Comparison of ENCODE assay signal across 21 mouse cellular contexts in the genomic region with DNA sequence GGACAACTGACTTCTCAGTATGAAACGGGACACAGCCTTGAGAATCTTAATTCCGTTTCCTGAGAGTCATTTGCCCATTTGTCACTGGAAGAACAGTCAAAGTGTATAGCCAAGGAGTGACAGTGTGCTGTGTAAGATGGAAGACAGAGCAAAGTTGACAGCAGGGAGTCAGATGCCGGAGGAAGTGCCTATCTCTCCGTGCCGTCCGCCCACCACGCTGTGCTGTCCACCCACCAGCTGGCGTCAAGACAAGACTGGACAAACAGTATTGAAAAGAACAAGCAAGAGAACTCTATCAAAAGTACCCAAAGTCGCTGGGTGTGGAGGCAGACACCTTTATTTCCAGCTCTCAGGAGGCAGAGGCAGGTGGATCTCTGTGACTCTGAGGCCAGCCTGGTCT. TPM values are rescaled to one million over a fixed set of nuclear protein-coding genes. Genes with fewer than 3 reads are reported as not detected.
DNase-seq lines count a peak whose midpoint lies in the region; ATAC-seq and TF ChIP-seq lines count a peak whose summit lies in the region.
"Had no signal": no experiment of that assay in that cellular context is flagged by ENCODE, and none has a peak within 500 bp of the region (broad histone marks: within the 10 kb centered on the region; RNA-seq: fewer than 3 reads in every experiment).

No protein-coding gene starts in this region.

- ATAC-seq in heart, embryonic 12.5 days (ENCODE audit: insufficient number of reproducible peaks, low FRiP score): peak; percentile 53; the same call in 1 of the 2 replicates
- peak; percentile 47; the same call in 1 of the 2 replicates for ATAC-seq in liver, postnatal 0 days
- ATAC-seq in liver, embryonic 12.5 days: no peak
- ATAC-seq: CD4-positive, CD25-positive, alpha-beta regulatory T cell, adult 4 months; forebrain, embryonic 13.5 days; forebrain, postnatal 0 days; intestine, embryonic 16.5 days had no signal

- no peak for TF ChIP-seq POLR2A in olfactory bulb, adult 2 months (IDR thresholded peaks at IDR 0.05; ENCODE audit: insufficient read depth, low read depth, low read length)

- peak overlapping the region; percentile 8; the same call in 1 of the 2 replicates for H3K27ac ChIP-seq in heart, embryonic 12.5 days (ENCODE audit: poor library complexity, severe bottlenecking)
- H3K27ac ChIP-seq in liver, postnatal 0 days (ENCODE audit: low read depth): no peak overlapping the region
- no peak overlapping the region for H3K27ac ChIP-seq in liver, embryonic 12.5 days
- H3K27ac ChIP-seq in olfactory bulb, adult 2 months (ENCODE audit: insufficient read depth, low read depth, low read length): peak overlapping the region; percentile 74; the same call in 1 of the 2 replicates
- H3K27ac ChIP-seq: embryonic facial prominence, embryonic 10.5 days; forebrain, embryonic 13.5 days; heart, adult 2 months had no signal

- DNase-seq in cerebellum, adult 18-20 months: peak; percentile 26 to 32
- no peak for DNase-seq in cerebellum, postnatal 4 days (ENCODE audit: low spot score in 2 of 2)
- no peak for DNase-seq in heart, postnatal 4 days
- DNase-seq in liver, postnatal 0 days: no peak
- DNase-seq: adrenal gland, adult 8-10 months; adrenal gland, postnatal 36 days; B cell, adult 2 months; forebrain, postnatal 0 days; gastrocnemius, postnatal 36 days; heart, adult 2 months had no signal

- H3K4me1 ChIP-seq in heart, embryonic 12.5 days (replicated peaks): peaks cover 28% of the 10 kb centered on the region
- no peaks in the 10 kb centered on the region; the same call in 1 of the 2 replicates for H3K4me1 ChIP-seq in liver, postnatal 0 days (ENCODE audit: insufficient read depth)
- H3K4me1 ChIP-seq in liver, embryonic 12.5 days: peaks cover 43% of the 10 kb centered on the region
- peaks cover 16% of the 10 kb centered on the region for H3K4me1 ChIP-seq in olfactory bulb, adult 2 months (ENCODE audit: control insufficient read depth, insufficient read depth, low read length)
- H3K4me1 ChIP-seq: embryonic facial prominence, embryonic 10.5 days had no signal

- no peak overlapping the region for H3K4me2 ChIP-seq in heart, embryonic 12.5 days
- no peak overlapping the region for H3K4me2 ChIP-seq in liver, postnatal 0 days (ENCODE audit: low read depth, low read length)
- H3K4me2 ChIP-seq in liver, embryonic 12.5 days: no peak overlapping the region
- H3K4me2 ChIP-seq: forebrain, embryonic 13.5 days; heart, embryonic 11.5 days; hindbrain, embryonic 14.5 days had no signal

- TF ChIP-seq EP300 in liver, postnatal 0 days (IDR thresholded peaks at IDR 0.05; ENCODE audit: low read depth): no peak

- WGBS in heart, embryonic 12.5 days: 47% methylated on average over 9 of the region's 9 CpGs
- 78% methylated on average over 9 of the region's 9 CpGs for WGBS in liver, postnatal 0 days (ENCODE audit: insufficient replicate concordance)
- 76% methylated on average over 9 of the region's 9 CpGs for WGBS in liver, embryonic 12.5 days (ENCODE audit: insufficient replicate concordance)
- WGBS in olfactory bulb, adult 2 months: 82% methylated on average over 9 of the region's 9 CpGs

- TF ChIP-seq CTCF in liver, postnatal 0 days (IDR thresholded peaks at IDR 0.05; ENCODE audit: low read depth): no peak
- TF ChIP-seq CTCF in olfactory bulb, adult 2 months (IDR thresholded peaks at IDR 0.05; ENCODE audit: insufficient read depth, low read depth, low read length): no peak

- H3K36me3 ChIP-seq in heart, embryonic 12.5 days: peaks cover 59% of the 10 kb centered on the region
- peaks cover 37% of the 10 kb centered on the region for H3K36me3 ChIP-seq in liver, postnatal 0 days (replicated peaks; ENCODE audit: insufficient read depth, low read length)
- H3K36me3 ChIP-seq in liver, embryonic 12.5 days: peaks cover 73% of the 10 kb centered on the region

- no peaks in the 10 kb centered on the region for H3K9me3 ChIP-seq in heart, embryonic 12.5 days (replicated peaks)
- no peaks in the 10 kb centered on the region for H3K9me3 ChIP-seq in liver, postnatal 0 days (ENCODE audit: low read length)
- H3K9me3 ChIP-seq in liver, embryonic 12.5 days (replicated peaks): no peaks in the 10 kb centered on the region
- H3K9me3 ChIP-seq: embryonic facial prominence, embryonic 10.5 days; forebrain, embryonic 13.5 days; G1E had no signal

- no peaks in the 10 kb centered on the region for H3K27me3 ChIP-seq in heart, embryonic 12.5 days (replicated peaks)
- no peaks in the 10 kb centered on the region for H3K27me3 ChIP-seq in liver, postnatal 0 days (ENCODE audit: insufficient read depth, low read length)
- no peaks in the 10 kb centered on the region for H3K27me3 ChIP-seq in liver, embryonic 12.5 days (replicated peaks)
- H3K27me3 ChIP-seq: forebrain, embryonic 13.5 days had no signal

- no peak overlapping the region for H3K4me3 ChIP-seq in heart, embryonic 12.5 days
- no peak overlapping the region for H3K4me3 ChIP-seq in liver, postnatal 0 days (ENCODE audit: low read depth, low read length)
- H3K4me3 ChIP-seq in liver, embryonic 12.5 days: no peak overlapping the region
- no peak overlapping the region for H3K4me3 ChIP-seq in olfactory bulb, adult 2 months (ENCODE audit: insufficient read depth, low read depth, low read length)
- H3K4me3 ChIP-seq: embryonic facial prominence, embryonic 10.5 days; forebrain, embryonic 13.5 days; heart, adult 2 months had no signal

- H3K9ac ChIP-seq in heart, embryonic 12.5 days: no peak overlapping the region
- H3K9ac ChIP-seq in liver, postnatal 0 days (replicated peaks): no peak overlapping the region
- H3K9ac ChIP-seq in liver, embryonic 12.5 days: no peak overlapping the region
- H3K9ac ChIP-seq: forebrain, embryonic 13.5 days; forebrain, postnatal 0 days; hindbrain, embryonic 14.5 days had no signal

RNA-seq across cellular contexts. Expression of a gene that starts 15.9 kb away (rescaled TPM):
- polyA plus RNA-seq in heart, embryonic 12.5 days (2016; fragmentation: Nextera tagmentation; extraction: Ambion mirVana): 59.7 and 60.7 TPM in 2 replicates
- 10 to 100 TPM; 53.7 to 57.7 TPM for total RNA-seq in heart, postnatal 4 days (2021)
- polyA plus RNA-seq in liver, postnatal 0 days (2015; fragmentation: Nextera tagmentation; extraction: Ambion mirVana): 18.3 and 19.2 TPM in 2 replicates
- polyA plus RNA-seq in liver, embryonic 12.5 days (2016; fragmentation: Nextera tagmentation; extraction: Ambion mirVana): 22.5 and 24.4 TPM in 2 replicates
- polyA plus RNA-seq in olfactory bulb, adult 2 months (2012; ENCODE audit: insufficient read depth, insufficient read length, low replicate concordance, missing spikeins): not detected in 2 replicates

RNA-seq across cellular contexts. Expression of a gene that starts 16.8 kb away (rescaled TPM):
- polyA plus RNA-seq in heart, embryonic 12.5 days (2016; fragmentation: Nextera tagmentation; extraction: Ambion mirVana): 207 and 213 TPM in 2 replicates
- total RNA-seq in heart, postnatal 4 days (2021): 100 to 1,000 TPM; 223 to 232 TPM
- 45.1 and 49.1 TPM in 2 replicates for polyA plus RNA-seq in liver, postnatal 0 days (2015; fragmentation: Nextera tagmentation; extraction: Ambion mirVana)
- 109 and 122 TPM in 2 replicates for polyA plus RNA-seq in liver, embryonic 12.5 days (2016; fragmentation: Nextera tagmentation; extraction: Ambion mirVana)
- polyA plus RNA-seq in olfactory bulb, adult 2 months (2012; ENCODE audit: insufficient read depth, insufficient read length, low replicate concordance, missing spikeins): 670 TPM in 1 of 2 replicates, not detected in the other

RNA-seq across cellular contexts. Expression of a gene that starts 28.5 kb away (rescaled TPM):
- polyA plus RNA-seq in heart, embryonic 12.5 days (2016; fragmentation: Nextera tagmentation; extraction: Ambion mirVana): 21.6 and 22.1 TPM in 2 replicates
- 1 to 10 TPM; 6.3 to 7.3 TPM for total RNA-seq in heart, postnatal 4 days (2021)
- 20.2 and 21.9 TPM in 2 replicates for polyA plus RNA-seq in liver, postnatal 0 days (2015; fragmentation: Nextera tagmentation; extraction: Ambion mirVana)
- 12.9 and 15.1 TPM in 2 replicates for polyA plus RNA-seq in liver, embryonic 12.5 days (2016; fragmentation: Nextera tagmentation; extraction: Ambion mirVana)
- polyA plus RNA-seq in olfactory bulb, adult 2 months (2012; ENCODE audit: insufficient read depth, insufficient read length, low replicate concordance, missing spikeins): not detected in 2 replicates

RNA-seq across cellular contexts. Expression of a gene that starts 57.7 kb away (rescaled TPM):
- 0.30 and 0.77 TPM in 2 replicates for polyA plus RNA-seq in heart, embryonic 12.5 days (2016; fragmentation: Nextera tagmentation; extraction: Ambion mirVana)
- total RNA-seq in heart, postnatal 4 days (2021): under 1 TPM; 0.21 to 0.70 TPM
- 0.11 and 0.22 TPM in 2 replicates for polyA plus RNA-seq in liver, postnatal 0 days (2015; fragmentation: Nextera tagmentation; extraction: Ambion mirVana)
- 0.10 and 0.14 TPM in 2 replicates for polyA plus RNA-seq in liver, embryonic 12.5 days (2016; fragmentation: Nextera tagmentation; extraction: Ambion mirVana)
- polyA plus RNA-seq in olfactory bulb, adult 2 months (2012; ENCODE audit: insufficient read depth, insufficient read length, low replicate concordance, missing spikeins): not detected in 2 replicates
- total RNA-seq: hematopoietic stem cell, adult 5-6 weeks had no signal

Comparison
In these comparisons a context has a peak if more than half of its experiments do, and no peak if none do; other contexts are left out.
1. DNase-seq: peak in cerebellum, adult 18-20 months (2 of 2); none in cerebellum, postnatal 4 days (0 of 2), heart, postnatal 4 days (single experiment) and liver, postnatal 0 days (single experiment).
2. H3K27ac ChIP-seq: peak in heart, embryonic 12.5 days (single experiment) and olfactory bulb, adult 2 months (single experiment); none in liver, postnatal 0 days (single experiment) and liver, embryonic 12.5 days (single experiment).